Mouse (Mus musculus) macrophage (primary cell): ENCODE measurements around the gene Strap. TPM values are rescaled to one million over a fixed set of nuclear protein-coding genes. Genes with fewer than 3 reads are reported as not detected.

Experiments used
- H3K27ac ChIP-seq: fragments of 350-480 bp; formaldehyde crosslinking; 2 replicates; pipeline ENCODE4 v1.9.0; 2021
- H3K36me3 ChIP-seq: fragments of 350-480 bp; formaldehyde crosslinking; 2 replicates; pipeline ENCODE4 v1.9.0; 2021; ENCODE audit errors: inconsistent target
- H3K4me3 ChIP-seq: fragments of 350-480 bp; formaldehyde crosslinking; 2 replicates; pipeline ENCODE4 v1.9.0; 2021; ENCODE audit errors: inconsistent target
- H3K79me2 ChIP-seq: fragments of 350-480 bp; formaldehyde crosslinking; 2 replicates; pipeline ENCODE4 v1.9.0; 2021; ENCODE audit errors: inconsistent target
- WGBS: methylation state at CpG from one replicate; pipeline ENCODE4 v1.1.7; 2026; ENCODE audit warnings: inconsistent platforms; ENCODE audit not compliant: missing documents; 5-methylcytosine and 5-hydroxymethylcytosine counted together
- polyA plus RNA-seq: library from polyadenylated mRNA; stranded (reverse); fragments of 250-400 nt; gene quantifications from 3 replicates; pipeline ENCODE4 v1.2.4, GENCODE M21; 2018; ENCODE audit warnings: inconsistent platforms
- total RNA-seq, 78 experiments: library from RNA; depleted of rRNA; stranded (reverse); fragments of 250-400 nt; gene quantifications; 1 replicate in 9 of 78; 2 replicates in 24 of 78; 3 replicates in 43 of 78; 4 replicates in 2 of 78; pipeline ENCODE4 v1.2.4; 2018; ENCODE audit warnings: inconsistent platforms in 56 of 78

The Strap gene
- total RNA-seq (2018; cell fraction: chromatin; rRNA removed) = 10 to 100 TPM; 21.5 to 59.1 (median 32.7) TPM
- 10 to 100 TPM; 52.4 to 69.7 (median 61.9) TPM for total RNA-seq (2018; cell fraction: cytosol; rRNA removed)
- 10 to 100 TPM; 19.3 to 57.1 (median 31.0) TPM for total RNA-seq (2018; cell fraction: nucleus; rRNA removed)
- polyA plus RNA-seq = 46.3 to 99.6 TPM (median 67.4 TPM) in 3 replicates

GRCm38 (mm10) chr6:137734846-137735609 is at the start of gene Strap:
TSS of gene Strap (plus strand) at chr6:137735078.
- Histone ChIP-seq H3K4me3 (peak within 1 kb of the TSS; percentile 56), H3K36me3 (peaks cover 15% of the 10 kb centered on the region), H3K79me2 (peaks cover 46% of the 10 kb centered on the region), H3K27ac (peak within 1 kb of the TSS; percentile 37)
- WGBS = under 1% methylated on average over 79 of the region's 86 CpGs

GRCm38 (mm10) chr6:137687667-137688066 is 47.2 kb upstream of the Strap start:
- H3K36me3 ChIP-seq = no peaks in the 10 kb centered on the region
- WGBS = 92% methylated on average over 5 of the region's 5 CpGs
- H3K79me2 ChIP-seq = no peaks in the 10 kb centered on the region
- H3K27ac ChIP-seq = no peak overlapping the region
- H3K4me3 ChIP-seq = no peak overlapping the region

- Histone ChIP-seq H3K36me3 (no peaks in the 10 kb centered on the region), H3K79me2 (no peaks in the 10 kb centered on the region), H3K4me3 (no peak overlapping the region), H3K27ac (no peak overlapping the region)
- 96% methylated on average over 3 of the region's 3 CpGs for WGBS
These were observed 46.8 kb upstream of the Strap start for GRCm38 (mm10) chr6:137688079-137688478.

GRCm38 (mm10) chr6:137688506-137689105 is 46.3 kb upstream of the Strap start:
- Histone ChIP-seq H3K4me3 (no peak overlapping the region), H3K27ac (no peak overlapping the region), H3K79me2 (no peaks in the 10 kb centered on the region), H3K36me3 (no peaks in the 10 kb centered on the region)
- WGBS = 85% methylated on average over 11 of the region's 11 CpGs

- no peaks in the 10 kb centered on the region for H3K79me2 ChIP-seq
- no peak overlapping the region for H3K27ac ChIP-seq
- H3K4me3 ChIP-seq = no peak overlapping the region
- WGBS = 16% methylated on average over 2 of the region's 2 CpGs
- no peaks in the 10 kb centered on the region for H3K36me3 ChIP-seq
These were observed 44.2 kb upstream of the Strap start for GRCm38 (mm10) chr6:137690550-137691119.

DNA sequence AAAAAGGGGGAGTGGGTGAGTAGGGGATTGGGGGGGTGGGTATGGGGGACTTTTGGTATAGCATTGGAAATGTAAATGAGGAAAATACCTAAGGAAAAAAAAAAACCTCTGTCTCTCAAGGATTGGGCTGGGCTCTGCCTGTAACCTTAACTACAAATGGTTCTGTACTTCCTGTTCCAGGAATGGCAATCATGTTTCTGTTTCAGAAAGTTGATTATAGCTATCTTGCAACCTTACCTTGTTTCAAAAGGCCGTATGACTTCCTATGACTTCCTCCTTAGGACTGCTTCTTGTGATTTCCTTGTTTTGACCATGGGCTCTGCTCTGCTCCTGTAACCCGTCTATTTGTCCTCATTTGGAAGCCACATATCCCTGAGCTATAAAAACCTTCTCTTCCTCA is 40.6 kb upstream of the Strap start:
- peak overlapping the region; percentile 29 for H3K27ac ChIP-seq
- H3K36me3 ChIP-seq = no peaks in the 10 kb centered on the region
- no peaks in the 10 kb centered on the region for H3K79me2 ChIP-seq
- no peak overlapping the region for H3K4me3 ChIP-seq
- whole genome bisulfite sequencing = 7% methylated on average over 2 of the region's 2 CpGs

DNA sequence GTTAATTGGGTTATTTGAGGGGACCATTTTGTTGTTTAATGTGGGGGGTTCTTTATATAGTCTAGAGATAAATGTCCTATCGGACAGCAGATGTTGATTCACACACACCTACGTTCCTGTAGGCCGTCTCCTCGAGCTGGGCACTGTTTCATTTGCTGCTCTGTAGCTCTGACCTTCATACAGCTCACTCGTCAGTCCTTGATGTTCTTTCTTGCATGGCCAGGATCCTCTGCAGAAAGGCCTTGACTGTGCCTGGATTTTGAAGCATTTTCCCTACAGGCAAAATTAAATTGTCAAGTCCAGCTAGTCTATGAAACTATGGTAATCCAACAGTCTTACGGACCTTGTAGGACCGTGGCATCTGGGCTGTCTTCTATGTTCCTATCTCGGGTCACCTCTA is 39.8 kb upstream of the Strap start:
- H3K79me2 ChIP-seq = no peaks in the 10 kb centered on the region
- WGBS = 98% methylated on average over 8 of the region's 8 CpGs
- H3K36me3 ChIP-seq = no peaks in the 10 kb centered on the region
- no peak overlapping the region for H3K27ac ChIP-seq
- H3K4me3 ChIP-seq = no peak overlapping the region

DNA sequence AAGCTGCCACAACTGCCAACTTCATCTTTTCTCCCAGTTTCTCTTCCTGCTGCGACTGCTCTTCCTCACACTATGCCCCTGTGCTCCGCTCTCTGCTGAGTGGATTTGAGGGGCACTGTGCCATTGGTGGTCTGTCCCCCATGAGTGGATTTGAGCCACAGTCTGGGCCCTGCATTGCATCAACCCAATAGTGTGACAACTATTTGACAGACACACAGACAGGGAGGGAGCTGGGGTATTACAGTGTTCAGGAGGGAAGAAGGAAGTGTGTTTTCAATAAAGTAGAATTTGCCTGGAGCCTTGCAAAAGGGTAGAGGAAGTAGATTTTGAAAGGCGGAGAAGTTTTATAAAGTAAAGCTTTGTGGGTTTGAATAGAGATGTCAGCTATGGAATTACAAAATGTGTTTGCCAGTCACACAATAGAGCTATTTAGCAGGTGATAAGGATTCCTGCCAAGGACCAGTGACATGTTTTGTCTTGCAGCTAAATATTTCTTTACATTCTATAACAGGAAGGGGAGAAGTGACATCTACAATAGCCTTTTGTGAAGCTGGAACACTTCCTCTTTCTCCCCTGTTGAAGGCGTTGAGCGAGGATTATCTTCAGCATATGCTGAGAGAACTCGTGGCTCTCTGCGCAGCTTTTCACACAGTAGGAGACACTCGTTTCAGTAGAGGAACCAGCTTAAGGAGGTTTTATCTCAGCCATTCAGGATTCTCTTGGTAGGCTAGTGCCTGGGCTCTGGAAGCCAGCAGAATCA is 38.3 kb upstream of the Strap start:
- 5% methylated on average over 8 of the region's 8 CpGs for WGBS
- Histone ChIP-seq H3K36me3 (no peaks in the 10 kb centered on the region), H3K27ac (peak overlapping the region; percentile 86), H3K79me2 (no peaks in the 10 kb centered on the region), H3K4me3 (no peak overlapping the region)

DNA sequence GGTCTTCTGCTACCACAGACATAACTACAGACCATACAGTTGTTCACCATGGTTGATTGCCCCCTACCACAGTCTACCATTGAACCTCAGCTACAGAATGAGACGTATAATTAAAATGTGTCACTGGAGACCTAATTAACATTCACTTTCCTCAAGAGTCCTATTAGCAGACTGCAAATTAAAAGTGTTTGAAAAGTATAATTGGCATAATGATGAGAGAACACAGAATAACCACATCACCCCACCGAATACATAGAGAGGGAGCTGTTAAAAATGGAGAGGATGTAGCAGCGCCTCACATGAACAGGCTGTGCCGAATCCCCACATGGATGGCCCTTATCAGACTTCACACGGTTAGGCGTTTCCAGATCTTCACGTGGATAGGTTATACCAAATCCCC is 35.4 kb upstream of the Strap start:
- 93% methylated on average over 7 of the region's 7 CpGs for WGBS
- no peak overlapping the region for H3K4me3 ChIP-seq

DNA sequence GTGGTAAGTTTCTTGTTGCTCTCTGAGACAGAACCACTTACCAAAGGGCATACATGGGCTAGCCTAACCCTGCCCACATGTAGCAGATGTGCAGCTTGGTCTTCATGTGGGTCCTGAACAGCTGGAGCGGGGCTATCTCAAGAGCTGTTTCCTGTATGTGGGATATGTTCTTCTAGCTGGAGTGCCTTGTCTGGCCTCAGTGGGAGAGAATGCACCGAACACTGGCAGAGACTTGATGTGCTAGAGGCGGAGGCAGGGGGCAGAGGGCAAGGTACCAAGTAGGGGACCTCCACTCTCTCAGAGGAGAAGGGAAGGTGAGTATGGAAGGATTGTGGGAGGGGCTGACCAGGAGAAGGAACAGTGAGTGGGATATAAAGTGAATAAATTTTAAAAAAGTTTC is 32.7 kb upstream of the Strap start:
- H3K27ac ChIP-seq = no peak overlapping the region
- no peak overlapping the region for H3K4me3 ChIP-seq
- H3K36me3 ChIP-seq = no peaks in the 10 kb centered on the region
- no peaks in the 10 kb centered on the region for H3K79me2 ChIP-seq
- 100% methylated on average over 3 of the region's 3 CpGs for WGBS

More for the DNA sequence above, 35.4 kb upstream of the Strap start:
- no peaks in the 10 kb centered on the region for H3K79me2 ChIP-seq
- H3K36me3 ChIP-seq = no peaks in the 10 kb centered on the region
- H3K27ac ChIP-seq = no peak overlapping the region

- H3K79me2 ChIP-seq = no peaks in the 10 kb centered on the region
- no peaks in the 10 kb centered on the region for H3K36me3 ChIP-seq
- 85% methylated on average over 4 of the region's 4 CpGs for WGBS
- H3K27ac ChIP-seq = no peak overlapping the region
- H3K4me3 ChIP-seq = no peak overlapping the region
These were observed 32.0 kb upstream of the Strap start for GRCm38 (mm10) chr6:137702918-137703317.

- H3K27ac ChIP-seq = no peak overlapping the region
- no peaks in the 10 kb centered on the region for H3K79me2 ChIP-seq
- no peak overlapping the region for H3K4me3 ChIP-seq
- H3K36me3 ChIP-seq = no peaks in the 10 kb centered on the region
- 91% methylated on average over 7 of the region's 7 CpGs for WGBS
These were observed 31.4 kb upstream of the Strap start for GRCm38 (mm10) chr6:137703431-137703830.

- 42% methylated on average over 25 of the region's 25 CpGs for WGBS
- Histone ChIP-seq H3K27ac (no peak overlapping the region), H3K36me3 (no peaks in the 10 kb centered on the region), H3K4me3 (no peak overlapping the region), H3K79me2 (no peaks in the 10 kb centered on the region)
These were observed 30.5 kb upstream of the Strap start for GRCm38 (mm10) chr6:137704300-137704939.

DNA sequence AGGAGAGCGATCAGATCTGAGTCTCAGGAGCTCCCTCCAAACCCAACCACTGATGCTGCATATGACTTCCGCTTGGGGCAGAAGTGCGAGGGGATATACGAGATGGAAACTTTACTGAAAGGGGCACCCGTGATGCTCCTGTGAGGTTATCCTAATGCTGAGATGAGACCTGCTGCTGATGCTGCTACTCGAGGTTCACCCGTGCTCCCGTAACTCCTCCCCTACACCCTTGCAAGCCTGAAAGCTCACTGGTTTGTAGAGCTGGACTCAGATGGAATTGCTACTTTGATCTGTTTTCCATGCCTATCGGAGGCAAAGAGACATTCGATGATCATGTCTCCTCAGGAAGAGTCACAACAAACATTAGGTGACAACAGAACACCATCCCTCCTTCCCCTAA is 28.7 kb upstream of the Strap start:
- Histone ChIP-seq H3K27ac (no peak overlapping the region), H3K79me2 (no peaks in the 10 kb centered on the region), H3K4me3 (no peak overlapping the region), H3K36me3 (no peaks in the 10 kb centered on the region)
- WGBS = 88% methylated on average over 10 of the region's 10 CpGs
